Comparison of ENCODE assay signal across 11 mouse cellular contexts in the genomic region with DNA sequence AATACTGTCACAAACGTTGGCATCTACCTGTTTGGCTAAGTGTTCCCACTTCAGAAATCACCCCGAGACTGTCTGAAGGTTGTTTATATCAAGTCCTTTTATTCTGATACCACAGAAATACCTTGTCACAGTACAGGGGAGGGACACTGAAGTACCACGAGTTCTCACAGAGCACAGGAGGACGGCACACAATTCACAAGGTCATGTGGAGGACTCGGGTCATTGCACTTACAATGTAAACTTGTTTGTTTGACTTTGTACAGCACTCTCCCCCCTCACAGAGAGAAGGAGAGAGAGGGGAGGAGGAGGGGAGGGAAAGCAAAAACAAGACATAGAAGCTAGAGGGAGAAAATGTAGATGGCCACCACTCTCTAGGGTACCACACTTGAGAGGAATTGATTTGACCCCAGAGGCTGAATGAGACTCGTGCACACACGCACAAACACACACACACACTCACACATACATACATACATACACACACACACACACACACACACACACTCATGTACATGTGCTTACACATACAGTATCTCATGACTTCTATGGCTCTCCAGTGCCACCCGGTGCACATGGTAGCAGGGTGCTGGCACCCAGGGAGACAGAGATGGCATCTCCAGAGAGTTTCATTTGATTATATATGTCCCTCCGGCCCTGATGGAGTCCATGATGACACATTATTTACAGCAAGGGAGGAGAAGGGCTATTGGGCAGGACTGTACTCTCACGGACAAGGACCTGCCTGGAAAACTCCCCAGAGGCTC. TPM values are rescaled to one million over a fixed set of nuclear protein-coding genes. Genes with fewer than 3 reads are reported as not detected.
DNase-seq lines count a peak whose midpoint lies in the region; ATAC-seq and TF ChIP-seq lines count a peak whose summit lies in the region.
"Had no signal": no experiment of that assay in that cellular context is flagged by ENCODE, and none has a peak within 500 bp of the region (broad histone marks: within the 10 kb centered on the region; RNA-seq: fewer than 3 reads in every experiment).

No protein-coding gene starts in this region.

- peak overlapping the region; percentile 62; the same call in 1 of the 2 replicates for H3K9ac ChIP-seq in heart, embryonic 13.5 days
- no peak overlapping the region for H3K9ac ChIP-seq in midbrain, embryonic 16.5 days (ENCODE audit: low read depth, low read length)
- no peak overlapping the region for H3K9ac ChIP-seq in stomach, embryonic 14.5 days (replicated peaks; ENCODE audit: low read depth, low read length)

- no peak for ATAC-seq in heart, embryonic 13.5 days (ENCODE audit: extremely low read depth, insufficient number of reproducible peaks, low FRiP score, low TSS enrichment)
- ATAC-seq in midbrain, embryonic 16.5 days = no peak
- ATAC-seq in stomach, embryonic 14.5 days (ENCODE audit: insufficient number of reproducible peaks, insufficient read depth, low FRiP score, low read depth) = no peak

- peaks cover 18% of the 10 kb centered on the region for H3K36me3 ChIP-seq in heart, embryonic 13.5 days
- H3K36me3 ChIP-seq in midbrain, embryonic 10.5 days = peaks cover 19% of the 10 kb centered on the region
- peaks cover 12% of the 10 kb centered on the region; the same call in 1 of the 2 replicates for H3K36me3 ChIP-seq in midbrain, embryonic 16.5 days (ENCODE audit: control insufficient read depth, insufficient read depth, low read length)
- H3K36me3 ChIP-seq in limb, embryonic 10.5 days = peaks cover 18% of the 10 kb centered on the region
- peaks cover 10% of the 10 kb centered on the region for H3K36me3 ChIP-seq in stomach, embryonic 14.5 days (ENCODE audit: control insufficient read depth, insufficient read depth, low read length)

- no peaks in the 10 kb centered on the region for H3K27me3 ChIP-seq in heart, embryonic 13.5 days (replicated peaks)
- no peaks in the 10 kb centered on the region for H3K27me3 ChIP-seq in midbrain, embryonic 10.5 days (ENCODE audit: low read depth, poor library complexity, severe bottlenecking)
- no peaks in the 10 kb centered on the region for H3K27me3 ChIP-seq in midbrain, embryonic 16.5 days (ENCODE audit: control insufficient read depth, insufficient read depth, low read depth, low read length)
- no peaks in the 10 kb centered on the region for H3K27me3 ChIP-seq in limb, embryonic 10.5 days (ENCODE audit: low read depth, poor library complexity, severe bottlenecking)
- no peaks in the 10 kb centered on the region for H3K27me3 ChIP-seq in stomach, embryonic 14.5 days (ENCODE audit: control insufficient read depth, insufficient read depth, low read length)
- H3K27me3 ChIP-seq in cerebellum, adult 2 months (ENCODE audit: control insufficient read depth, insufficient read depth, low read length) = no peaks in the 10 kb centered on the region
- H3K27me3 ChIP-seq: midbrain, embryonic 12.5 days had no signal

- H3K4me2 ChIP-seq in heart, embryonic 13.5 days = peak overlapping the region; percentile 100
- H3K4me2 ChIP-seq in midbrain, embryonic 16.5 days (ENCODE audit: low read length) = no peak overlapping the region
- peak overlapping the region; percentile 67; the same call in 1 of the 2 replicates for H3K4me2 ChIP-seq in stomach, embryonic 14.5 days (replicated peaks; ENCODE audit: low read depth, low read length)

- no peak for TF ChIP-seq POLR2A in cerebellum, adult 2 months (IDR thresholded peaks at IDR 0.05; ENCODE audit: borderline replicate concordance, insufficient read depth, low read length)

- TF ChIP-seq CTCF in cerebellum, adult 2 months (IDR thresholded peaks at IDR 0.05; ENCODE audit: borderline replicate concordance, insufficient read depth, low read depth, low read length) = no peak

- no peaks in the 10 kb centered on the region for H3K9me3 ChIP-seq in heart, embryonic 13.5 days
- no peaks in the 10 kb centered on the region for H3K9me3 ChIP-seq in midbrain, embryonic 10.5 days (replicated peaks)
- no peaks in the 10 kb centered on the region for H3K9me3 ChIP-seq in midbrain, embryonic 16.5 days (replicated peaks; ENCODE audit: control insufficient read depth, low read length, poor library complexity, severe bottlenecking)
- no peaks in the 10 kb centered on the region for H3K9me3 ChIP-seq in limb, embryonic 10.5 days (replicated peaks)
- no peaks in the 10 kb centered on the region for H3K9me3 ChIP-seq in stomach, embryonic 14.5 days (ENCODE audit: control insufficient read depth, low read depth, low read length)
- H3K9me3 ChIP-seq: midbrain, embryonic 12.5 days had no signal

- H3K4me1 ChIP-seq in heart, embryonic 13.5 days = peaks cover 52% of the 10 kb centered on the region
- peaks cover 42% of the 10 kb centered on the region for H3K4me1 ChIP-seq in midbrain, embryonic 10.5 days
- H3K4me1 ChIP-seq in midbrain, embryonic 16.5 days (ENCODE audit: control insufficient read depth, insufficient read depth, low read length) = peaks cover 14% of the 10 kb centered on the region
- peaks cover 36% of the 10 kb centered on the region for H3K4me1 ChIP-seq in limb, embryonic 10.5 days
- peaks cover 15% of the 10 kb centered on the region; the same call in 1 of the 2 replicates for H3K4me1 ChIP-seq in stomach, embryonic 14.5 days (ENCODE audit: control insufficient read depth, insufficient read depth, low read length)
- H3K4me1 ChIP-seq in cerebellum, adult 2 months (ENCODE audit: control insufficient read depth, insufficient read depth, low read length) = peaks cover 26% of the 10 kb centered on the region

- no peak for DNase-seq in heart, postnatal 4 days
- DNase-seq in midbrain, embryonic 10.5 days (ENCODE audit: low spot score) = no peak
- no peak for DNase-seq in limb, embryonic 10.5 days (ENCODE audit: low spot score)
- DNase-seq in cerebellum, adult 2 months = no peak
- DNase-seq in kidney, adult 9 months = no peak

- H3K27ac ChIP-seq in heart, embryonic 13.5 days (replicated peaks) = peak overlapping the region; percentile 49
- H3K27ac ChIP-seq in midbrain, embryonic 10.5 days (replicated peaks) = no peak overlapping the region; the same call in 1 of the 2 replicates
- no peak overlapping the region for H3K27ac ChIP-seq in midbrain, embryonic 16.5 days (ENCODE audit: low read length)
- H3K27ac ChIP-seq in limb, embryonic 10.5 days = 0 out of 2 replicates have a peak overlapping the region, but pooled peaks have one; percentile 30
- H3K27ac ChIP-seq in stomach, embryonic 14.5 days (ENCODE audit: low read length) = no peak overlapping the region
- no peak overlapping the region; the same call in 1 of the 2 replicates for H3K27ac ChIP-seq in cerebellum, adult 2 months (ENCODE audit: insufficient read depth, low read length)
- H3K27ac ChIP-seq: midbrain, embryonic 12.5 days had no signal

- H3K4me3 ChIP-seq in heart, embryonic 13.5 days = peak overlapping the region; percentile 80; the same call in 1 of the 2 replicates
- H3K4me3 ChIP-seq in midbrain, embryonic 10.5 days = peak overlapping the region; percentile 75; the same call in 1 of the 2 replicates
- no peak overlapping the region for H3K4me3 ChIP-seq in midbrain, embryonic 16.5 days (ENCODE audit: low read depth, low read length)
- no peak overlapping the region for H3K4me3 ChIP-seq in limb, embryonic 10.5 days
- H3K4me3 ChIP-seq in stomach, embryonic 14.5 days (ENCODE audit: low read depth, low read length) = no peak overlapping the region
- H3K4me3 ChIP-seq in cerebellum, adult 2 months (replicated peaks; ENCODE audit: insufficient read depth, low read depth, low read length) = no peak overlapping the region

- 59% methylated on average over 10 of the region's 10 CpGs for WGBS in heart, embryonic 13.5 days
- 67% methylated on average over 10 of the region's 10 CpGs for WGBS in midbrain, embryonic 10.5 days
- WGBS in midbrain, embryonic 16.5 days = 64% methylated on average over 10 of the region's 10 CpGs
- WGBS in limb, embryonic 10.5 days = 68% methylated on average over 10 of the region's 10 CpGs
- 51% methylated on average over 10 of the region's 10 CpGs for WGBS in stomach, embryonic 14.5 days
- WGBS in cerebellum, adult 2 months = 52% methylated on average over 10 of the region's 10 CpGs

RNA-seq across cellular contexts. Expression of a gene that starts 1.7 kb away (rescaled TPM):
- 51.3 and 62.5 TPM in 2 replicates for polyA plus RNA-seq in heart, embryonic 13.5 days (2015; fragmentation: Nextera tagmentation; extraction: Ambion mirVana)
- 10 to 100 TPM; 42.2 to 45.1 TPM for total RNA-seq in heart, postnatal 4 days (2021)
- 71.2 and 80.2 TPM in 2 replicates for polyA plus RNA-seq in midbrain, embryonic 10.5 days (2016; fragmentation: Nextera tagmentation; extraction: Ambion mirVana)
- 46.0 and 50.8 TPM in 2 replicates for polyA plus RNA-seq in midbrain, embryonic 16.5 days (2015; fragmentation: Nextera tagmentation; extraction: Ambion mirVana)
- 70.8 and 76.2 TPM in 2 replicates for polyA plus RNA-seq in limb, embryonic 10.5 days (2016; fragmentation: Nextera tagmentation; extraction: Ambion mirVana)
- polyA plus RNA-seq in stomach, embryonic 14.5 days (2014; fragmentation: Nextera tagmentation; extraction: Ambion mirVana) = 52.2 and 58.0 TPM in 2 replicates
- 69.6 and 83.5 TPM in 2 replicates for polyA plus RNA-seq in cerebellum, adult 2 months (2012; rRNA removed)

RNA-seq across cellular contexts. Expression of a gene that starts 13.0 kb away (rescaled TPM):
- 29.4 and 30.9 TPM in 2 replicates for polyA plus RNA-seq in heart, embryonic 13.5 days (2015; fragmentation: Nextera tagmentation; extraction: Ambion mirVana)
- total RNA-seq in heart, postnatal 4 days (2021) = 10 to 100 TPM; 62.6 to 63.4 TPM
- polyA plus RNA-seq in midbrain, embryonic 10.5 days (2016; fragmentation: Nextera tagmentation; extraction: Ambion mirVana) = 32.2 and 39.6 TPM in 2 replicates
- 53.4 and 53.9 TPM in 2 replicates for polyA plus RNA-seq in midbrain, embryonic 16.5 days (2015; fragmentation: Nextera tagmentation; extraction: Ambion mirVana)
- 31.8 and 37.5 TPM in 2 replicates for polyA plus RNA-seq in limb, embryonic 10.5 days (2016; fragmentation: Nextera tagmentation; extraction: Ambion mirVana)
- 31.1 and 33.5 TPM in 2 replicates for polyA plus RNA-seq in stomach, embryonic 14.5 days (2014; fragmentation: Nextera tagmentation; extraction: Ambion mirVana)
- polyA plus RNA-seq in cerebellum, adult 2 months (2012; rRNA removed) = 184 and 213 TPM in 2 replicates

RNA-seq across cellular contexts. Expression of a gene that starts 15.9 kb away (rescaled TPM):
- polyA plus RNA-seq in heart, embryonic 13.5 days (2015; fragmentation: Nextera tagmentation; extraction: Ambion mirVana) = 0.20 and 0.59 TPM in 2 replicates
- not detected for total RNA-seq in heart, postnatal 4 days (2021)
- 0.78 and 0.87 TPM in 2 replicates for polyA plus RNA-seq in midbrain, embryonic 10.5 days (2016; fragmentation: Nextera tagmentation; extraction: Ambion mirVana)
- 0.09 TPM in 1 of 2 replicates, not detected in the other for polyA plus RNA-seq in midbrain, embryonic 16.5 days (2015; fragmentation: Nextera tagmentation; extraction: Ambion mirVana)
- polyA plus RNA-seq in limb, embryonic 10.5 days (2016; fragmentation: Nextera tagmentation; extraction: Ambion mirVana) = 0.54 and 0.74 TPM in 2 replicates
- polyA plus RNA-seq in stomach, embryonic 14.5 days (2014; fragmentation: Nextera tagmentation; extraction: Ambion mirVana) = 3.7 and 4.4 TPM in 2 replicates
- 0.13 TPM in 1 of 2 replicates, not detected in the other for polyA plus RNA-seq in cerebellum, adult 2 months (2012; rRNA removed)
- total RNA-seq: hematopoietic stem cell, adult 5-6 weeks; layer of hippocampus, postnatal 25 days had no signal

RNA-seq across cellular contexts. Expression of a gene that starts 43.2 kb away (rescaled TPM):
- polyA plus RNA-seq in heart, embryonic 13.5 days (2015; fragmentation: Nextera tagmentation; extraction: Ambion mirVana) = 1.9 and 2.3 TPM in 2 replicates
- 1 to 10 TPM; 2.3 to 2.6 TPM for total RNA-seq in heart, postnatal 4 days (2021)
- 2.6 and 3.8 TPM in 2 replicates for polyA plus RNA-seq in midbrain, embryonic 10.5 days (2016; fragmentation: Nextera tagmentation; extraction: Ambion mirVana)
- 2.6 and 2.8 TPM in 2 replicates for polyA plus RNA-seq in midbrain, embryonic 16.5 days (2015; fragmentation: Nextera tagmentation; extraction: Ambion mirVana)
- 1.9 and 3.5 TPM in 2 replicates for polyA plus RNA-seq in limb, embryonic 10.5 days (2016; fragmentation: Nextera tagmentation; extraction: Ambion mirVana)
- 3.1 TPM in 2 replicates for polyA plus RNA-seq in stomach, embryonic 14.5 days (2014; fragmentation: Nextera tagmentation; extraction: Ambion mirVana)
- 2.7 TPM in 2 replicates for polyA plus RNA-seq in cerebellum, adult 2 months (2012; rRNA removed)

RNA-seq across cellular contexts. Expression of a gene that starts 47.1 kb away (rescaled TPM):
- polyA plus RNA-seq in heart, embryonic 13.5 days (2015; fragmentation: Nextera tagmentation; extraction: Ambion mirVana) = 21.4 and 23.3 TPM in 2 replicates
- total RNA-seq in heart, postnatal 4 days (2021) = 10 to 100 TPM; 14.2 to 17.1 TPM
- polyA plus RNA-seq in midbrain, embryonic 10.5 days (2016; fragmentation: Nextera tagmentation; extraction: Ambion mirVana) = 26.0 and 26.2 TPM in 2 replicates
- 19.8 and 22.8 TPM in 2 replicates for polyA plus RNA-seq in midbrain, embryonic 16.5 days (2015; fragmentation: Nextera tagmentation; extraction: Ambion mirVana)
- 25.2 and 26.4 TPM in 2 replicates for polyA plus RNA-seq in limb, embryonic 10.5 days (2016; fragmentation: Nextera tagmentation; extraction: Ambion mirVana)
- polyA plus RNA-seq in stomach, embryonic 14.5 days (2014; fragmentation: Nextera tagmentation; extraction: Ambion mirVana) = 21.4 and 26.6 TPM in 2 replicates
- polyA plus RNA-seq in cerebellum, adult 2 months (2012; rRNA removed) = 16.5 and 28.7 TPM in 2 replicates

Comparison
In these comparisons a context has a peak if more than half of its experiments do, and no peak if none do; other contexts are left out.
1. H3K4me3 ChIP-seq: peak in heart, embryonic 13.5 days (single experiment) and midbrain, embryonic 10.5 days (single experiment); none in midbrain, embryonic 16.5 days (single experiment), limb, embryonic 10.5 days (single experiment), stomach, embryonic 14.5 days (single experiment) and cerebellum, adult 2 months (single experiment).
2. H3K27ac ChIP-seq: peak in heart, embryonic 13.5 days (single experiment) and limb, embryonic 10.5 days (single experiment); none in midbrain, embryonic 10.5 days (single experiment), midbrain, embryonic 16.5 days (single experiment), stomach, embryonic 14.5 days (single experiment) and cerebellum, adult 2 months (single experiment).